Mouse (Mus musculus) left cerebral cortex, postnatal 10 days (tissue): ENCODE measurements around the gene Kif1c. TPM values are rescaled to one million over a fixed set of nuclear protein-coding genes. Genes with fewer than 3 reads are reported as not detected.
"Not testable (repeated sequence)": the region's sequence is repeated elsewhere in the genome, so short reads cannot be mapped to it uniquely, and the experiment has no call there.

Experiments used
- DNase-seq, 2 experiments: peaks; one replicate each; pipeline ENCODE4 v3.0.0; 2021 to 2022; ENCODE audit warnings: low spot score in 2 of 2, mixed read lengths in 1 of 2; ENCODE audit errors: extremely low spot score in 1 of 2
- intact Hi-C: fragments of 180-260 bp; cut with DNase I; formaldehyde crosslinking; loops from one replicate; pipeline ENCODE4 v1.15.1; 2025
- total RNA-seq, 2 experiments: library from RNA; stranded (reverse); gene quantifications; 2 replicates each; pipeline ENCODE4 v1.2.3; 2021

Gene Kif1c
- total RNA-seq, 2 experiments from 2014 or later, result 38.6 to 41.8 TPM

DNA sequence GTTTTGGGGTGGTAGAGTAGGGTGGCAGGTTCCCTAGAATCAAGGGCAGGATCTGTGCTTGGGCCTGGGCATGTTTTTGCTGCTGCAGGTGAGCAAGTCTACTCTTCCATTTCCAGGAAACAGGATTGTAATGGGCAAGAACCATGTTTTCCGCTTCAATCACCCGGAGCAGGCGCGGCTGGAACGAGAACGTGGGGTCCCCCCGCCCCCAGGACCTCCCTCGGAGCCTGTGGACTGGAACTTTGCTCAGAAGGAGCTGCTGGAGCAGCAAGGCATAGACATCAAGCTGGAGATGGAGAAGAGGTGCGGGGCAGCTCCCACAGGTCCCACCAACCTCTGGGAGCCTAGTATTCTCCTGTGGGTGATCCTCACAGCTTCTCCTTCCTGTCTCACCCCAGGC, 24.4 kb downstream of the Kif1c start:
- intact Hi-C loops, result no loop called here
- DNase-seq, result no peak

- no peak for DNase-seq
- intact Hi-C loops, result no loop called here
Measured at GRCm38 (mm10) chr11:70726585-70726984, 26.2 kb downstream of the Kif1c start.

GRCm38 (mm10) chr11:70727385-70727784, 27.0 kb downstream of the Kif1c start:
- intact Hi-C loops, result no loop called here
- DNase-seq, result no peak

- DNase-seq, result no peak
- intact Hi-C loops, result no loop called here
Measured at GRCm38 (mm10) chr11:70730427-70731038, 30.2 kb downstream of the Kif1c start.

- intact Hi-C loops, result no loop called here
- peak in 1 of 2 experiments; percentile 77 for DNase-seq
Measured at GRCm38 (mm10) chr11:70731178-70731577, 30.8 kb downstream of the Kif1c start.

DNA sequence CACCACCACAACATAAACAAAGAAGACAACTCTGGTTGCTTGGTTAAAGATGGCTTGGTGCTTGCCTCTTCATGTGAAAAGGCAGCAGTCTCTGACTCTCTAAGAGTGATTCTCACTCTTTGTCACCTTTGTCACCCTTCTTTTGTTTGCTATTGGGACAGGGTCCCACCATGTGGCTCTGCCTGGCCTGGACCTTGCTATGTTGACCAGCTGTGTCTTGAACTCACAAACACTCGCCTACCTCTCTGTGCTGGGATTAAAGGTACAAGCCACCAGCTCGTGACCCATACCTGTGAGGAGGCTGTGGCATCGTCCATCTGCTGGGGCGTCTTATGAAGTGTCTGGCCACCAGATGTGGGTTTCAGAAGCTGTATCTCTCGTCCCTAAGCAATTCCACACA, 32.9 kb downstream of the Kif1c start:
- DNase-seq, result no peak
- intact Hi-C loops, result no loop called here

GRCm38 (mm10) chr11:70737749-70738148, 37.4 kb downstream of the Kif1c start:
- intact Hi-C loops, result no loop called here

GRCm38 (mm10) chr11:70741603-70742002, 41.3 kb downstream of the Kif1c start:
- intact Hi-C loops, result no loop called here
- DNase-seq, result no peak

More at GRCm38 (mm10) chr11:70737749-70738148, 37.4 kb downstream of the Kif1c start:
- DNase-seq, result no peak

DNA sequence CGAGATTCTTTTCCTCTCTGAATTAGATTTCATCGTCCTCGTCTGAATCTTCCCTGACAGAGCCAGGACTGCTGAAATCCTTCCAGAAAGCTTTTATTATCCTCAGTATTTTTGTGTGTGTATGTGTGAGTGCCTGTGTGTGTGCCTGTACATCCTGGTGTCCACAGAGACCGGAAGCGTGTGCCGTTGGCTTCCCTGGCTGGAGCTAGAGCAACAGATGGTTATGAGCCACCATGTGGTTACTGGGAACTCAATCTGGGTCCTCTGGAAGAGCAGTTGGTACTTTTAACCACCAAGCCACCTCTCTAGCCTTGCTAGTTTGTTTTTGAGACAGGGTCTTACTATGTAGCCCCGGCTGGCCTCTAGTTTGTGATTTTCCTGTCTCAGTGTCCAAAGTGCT, 41.8 kb downstream of the Kif1c start:
- DNase-seq, result no peak
- intact Hi-C loops, result no loop called here

- DNase-seq, result no peak
- intact Hi-C loops, result no loop called here
Measured at GRCm38 (mm10) chr11:70742581-70743459, 42.5 kb downstream of the Kif1c start.

DNA sequence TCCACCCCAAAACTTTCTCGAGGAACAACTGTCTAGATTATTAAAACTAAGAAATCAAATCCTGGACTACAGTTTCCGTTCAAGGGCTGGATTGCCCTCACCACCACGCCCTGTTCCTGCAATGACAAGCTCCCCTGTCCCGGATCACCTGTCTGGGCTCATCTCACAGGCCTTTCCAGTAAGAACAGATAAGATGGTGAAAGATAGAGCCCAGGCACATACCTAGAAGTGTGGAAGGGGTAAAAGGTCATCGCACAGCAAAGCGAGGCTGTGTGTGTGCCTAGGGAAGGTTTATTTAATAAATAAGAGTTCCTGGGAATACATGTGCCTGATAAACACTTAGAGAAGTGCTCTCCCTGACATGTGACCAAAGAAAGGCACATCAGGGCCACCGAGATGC, 45.3 kb downstream of the Kif1c start:
- intact Hi-C loops, result no loop called here
- no peak for DNase-seq

DNA sequence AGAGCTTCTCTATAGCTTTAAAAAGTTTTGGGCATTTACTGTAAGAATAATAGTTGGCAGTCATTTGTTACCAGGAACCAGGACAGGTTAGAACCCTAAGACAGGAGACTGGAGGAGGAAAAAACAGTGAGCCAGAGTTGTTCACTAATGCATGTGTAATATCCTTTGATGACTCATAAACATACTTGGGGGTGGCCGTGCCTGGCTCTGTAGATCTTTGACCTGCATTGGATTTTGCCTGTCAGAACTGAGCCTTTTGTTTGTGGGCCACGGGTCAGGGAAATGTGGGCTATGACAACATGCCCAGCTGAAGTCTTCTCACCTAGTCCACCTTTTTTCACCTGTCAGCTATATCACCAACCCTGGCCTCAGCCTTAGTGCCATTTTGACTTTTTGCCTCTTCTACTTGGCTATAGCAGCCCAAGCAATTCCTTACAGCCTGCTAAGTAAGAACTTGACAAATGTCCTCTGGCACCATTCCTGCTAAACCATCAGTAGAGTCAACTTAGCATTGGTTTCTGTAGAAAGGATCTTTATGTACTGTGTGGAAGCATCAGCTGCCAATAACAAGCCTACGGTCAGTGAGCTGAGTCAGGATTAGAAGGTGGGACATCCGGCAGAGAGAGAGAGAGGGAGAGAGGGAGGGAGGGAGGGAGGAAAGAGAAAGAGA, 47.7 kb downstream of the Kif1c start:
- DNase-seq, result no peak

GRCm38 (mm10) chr11:70752337-70753017, 52.1 kb downstream of the Kif1c start:
- DNase-seq, result no peak
- intact Hi-C loops, result loop anchor here (5.0 to 10.0 kb wide), 2 partner anchors 65 to 338 kb away; partner anchors contain the start of genes Camta2 and Pelp1

More for the DNA sequence above, 47.7 kb downstream of the Kif1c start:
- intact Hi-C loops, result no loop called here

GRCm38 (mm10) chr11:70753146-70753545, 52.8 kb downstream of the Kif1c start:
- intact Hi-C loops, result loop anchor here (5.0 to 10.0 kb wide), 2 partner anchors 66 to 338 kb away; partner anchors contain the start of genes Camta2 and Pelp1

DNA sequence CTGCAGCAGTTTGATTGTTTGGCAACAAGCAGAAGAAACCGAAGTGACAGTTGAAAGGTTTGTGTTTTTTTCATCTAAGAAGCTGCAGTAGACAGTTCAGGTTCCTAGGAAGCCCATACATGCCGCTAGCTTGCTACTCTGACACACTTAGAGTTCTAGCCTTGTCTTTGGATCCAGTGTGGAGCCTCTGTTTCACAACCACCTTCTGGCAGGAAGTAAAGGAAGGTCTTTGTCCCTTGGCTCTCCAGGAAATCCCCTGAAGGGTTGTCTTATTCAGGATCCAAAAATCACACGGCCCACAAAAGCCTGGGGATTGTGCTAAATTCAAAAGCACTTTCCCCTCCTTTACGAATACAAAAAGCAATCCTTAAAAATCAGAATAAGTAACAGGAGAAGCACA, 54.1 kb downstream of the Kif1c start:
- intact Hi-C loops, result loop anchor here (2.0 to 10.0 kb wide), 3 partner anchors 54 to 340 kb away; partner anchors contain the start of genes Camta2, Inca1, Kif1c and Pelp1

More at GRCm38 (mm10) chr11:70753146-70753545, 52.8 kb downstream of the Kif1c start:
- DNase-seq, result no peak

GRCm38 (mm10) chr11:70754958-70755357, 54.6 kb downstream of the Kif1c start:
- no peak for DNase-seq
- intact Hi-C loops, result loop anchor here (2.0 to 10.0 kb wide), 6 partner anchors 54 to 340 kb away; partner anchors contain the start of genes Arrb2, Camta2, Inca1 and Kif1c

More for the DNA sequence above, 54.1 kb downstream of the Kif1c start:
- DNase-seq, result no peak

GRCm38 (mm10) chr11:70755645-70756044, 55.3 kb downstream of the Kif1c start:
- DNase-seq, result peak; percentile 76 to 82
- intact Hi-C loops, result loop anchor here (2.0 to 10.0 kb wide), 5 partner anchors 55 to 341 kb away; partner anchors contain the start of genes Arrb2, Inca1, Kif1c and Pelp1

GRCm38 (mm10) chr11:70760446-70760845, 60.1 kb downstream of the Kif1c start:
- intact Hi-C loops, DNase-seq: not testable (repeated sequence)
